Mouse (Mus musculus) stomach, embryonic 16.5 days (tissue): ENCODE results near the gene Fam172a. TPM values are rescaled to one million over a fixed set of nuclear protein-coding genes. Genes with fewer than 3 reads are reported as not detected.
A peak's percentile ranks its signal among the peaks of the same experiment; 100 is the strongest.

ENCODE experiments used
- ATAC-seq: fragments of 200-750 bp; cut with Nextera tagmentation; 2 replicates; pipeline ENCODE4 v1.8.0; 2017; ENCODE audit warnings: moderate number of reproducible peaks, moderate TSS enrichment; ENCODE audit not compliant: insufficient read depth, low FRiP score
- H3K27ac ChIP-seq: fragments of 300-500 bp; sonication (generic); 2 replicates; pipeline ENCODE4 v1.5.1; 2014; ENCODE audit warnings: low read length
- H3K27me3 ChIP-seq: fragments of 300-500 bp; sonication (generic); 2 replicates; pipeline ENCODE4 v1.6.1; 2014; ENCODE audit warnings: low read length, control low read depth, mixed read lengths; ENCODE audit not compliant: control insufficient read depth, insufficient read depth
- H3K36me3 ChIP-seq: fragments of 300-500 bp; sonication (generic); 2 replicates; pipeline ENCODE4 v1.6.1; 2014; ENCODE audit warnings: low read length; ENCODE audit not compliant: control insufficient read depth, insufficient read depth
- H3K4me1 ChIP-seq: fragments of 300-500 bp; sonication (generic); 2 replicates; pipeline ENCODE4 v1.6.1; 2014; ENCODE audit warnings: low read length, control low read depth, mixed read lengths; ENCODE audit not compliant: control insufficient read depth, insufficient read depth
- H3K4me2 ChIP-seq: fragments of 300-500 bp; sonication (generic); 2 replicates; pipeline ENCODE4 v1.6.1; 2014; ENCODE audit warnings: low read depth, low read length, mixed read lengths
- H3K4me3 ChIP-seq: fragments of 300-500 bp; sonication (generic); replicated peaks from 2 replicates; pipeline ENCODE4 v1.5.1; 2014; ENCODE audit warnings: mild to moderate bottlenecking, low read length
- H3K9ac ChIP-seq: fragments of 300-500 bp; sonication (generic); 2 replicates; pipeline ENCODE4 v1.6.1; 2014; ENCODE audit warnings: low read length
- H3K9me3 ChIP-seq: fragments of 300-500 bp; sonication (generic); replicated peaks from 2 replicates; pipeline ENCODE4 v1.6.1; 2016; ENCODE audit warnings: low read length, control low read depth; ENCODE audit not compliant: control insufficient read depth
- WGBS: fragments of 180-500 bp; shearing (Covaris S2); extraction: QIAGEN DNeasy Blood & Tissue Kit; methylation state at CpG from one replicate; pipeline ENCODE4 v1.1.7; 2014; 5-methylcytosine and 5-hydroxymethylcytosine counted together
- polyA plus RNA-seq: library from polyadenylated mRNA; unstranded; fragments of >200 nt; fragmentation: Nextera tagmentation; extraction: Ambion mirVana; gene quantifications from 2 replicates; pipeline ENCODE4 v1.2.1, GENCODE M21; 2015

Gene Fam172a
- polyA plus RNA-seq, 1 experiment from 2014 or later, result 25.6 TPM

- peak overlapping the region; percentile 59 for H3K9ac ChIP-seq
These were observed 508.4 kb downstream of the Fam172a start for GRCm38 (mm10) chr13:78210029-78210747.

GRCm38 (mm10) chr13:78210748-78211089 lies 508.9 kb downstream of the Fam172a start:
- Histone ChIP-seq H3K27ac (no peak overlapping the region), H3K9me3 (no peaks in the 10 kb centered on the region), H3K4me2 (peak overlapping the region; percentile 65), H3K27me3 (peaks cover 12% of the 10 kb centered on the region; the same call in 1 of the 2 replicates), H3K4me1 (peaks cover 6% of the 10 kb centered on the region; the same call in 1 of the 2 replicates), H3K9ac (peak overlapping the region; percentile 59; the same call in 1 of the 2 replicates), H3K36me3 (no peaks in the 10 kb centered on the region), H3K4me3 (peak overlapping the region; percentile 36)
- WGBS, result 24% methylated on average over 13 of the region's 13 CpGs
- peak; percentile 34; the same call in 1 of the 2 replicates for ATAC-seq

More at GRCm38 (mm10) chr13:78210029-78210747, 508.4 kb downstream of the Fam172a start:
- Histone ChIP-seq H3K9me3 (no peaks in the 10 kb centered on the region), H3K4me1 (peaks cover 6% of the 10 kb centered on the region; the same call in 1 of the 2 replicates), H3K36me3 (no peaks in the 10 kb centered on the region), H3K4me2 (peak overlapping the region; percentile 65), H3K4me3 (peak overlapping the region; percentile 36), H3K27me3 (peaks cover 12% of the 10 kb centered on the region; the same call in 1 of the 2 replicates), H3K27ac (no peak overlapping the region)
- peak; percentile 65; the same call in 1 of the 2 replicates for ATAC-seq
- 6% methylated on average over 38 of the region's 38 CpGs for WGBS

- no peak for ATAC-seq
- H3K27me3 ChIP-seq, result peaks cover 12% of the 10 kb centered on the region; the same call in 1 of the 2 replicates
- WGBS, result 39% methylated on average over 14 of the region's 14 CpGs
These were observed 509.6 kb downstream of the Fam172a start for GRCm38 (mm10) chr13:78211231-78212010.

DNA sequence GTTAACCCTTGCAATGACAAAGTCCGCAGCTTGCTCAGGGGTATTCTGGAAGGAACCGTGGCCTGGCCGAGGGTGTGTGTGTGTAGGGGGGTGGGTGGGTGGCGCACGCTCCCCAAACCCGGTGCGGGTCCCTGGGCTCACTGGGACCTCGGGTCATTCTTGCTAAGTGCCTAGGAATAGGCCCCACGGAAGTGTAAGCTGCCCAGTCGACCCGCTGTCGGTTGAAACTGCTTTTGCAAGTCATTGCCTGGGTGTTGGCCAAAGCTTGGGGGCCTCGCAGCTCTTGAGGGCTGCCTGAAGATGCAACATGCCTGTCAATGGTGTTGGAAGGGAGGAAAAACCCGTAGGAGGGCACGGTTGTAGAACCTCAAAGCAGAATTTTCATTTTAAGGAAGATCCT lies 510.3 kb downstream of the Fam172a start:
- WGBS, result 47% methylated on average over 15 of the region's 15 CpGs
- H3K4me1 ChIP-seq, result peaks cover 6% of the 10 kb centered on the region; the same call in 1 of the 2 replicates
- no peaks in the 10 kb centered on the region for H3K9me3 ChIP-seq
- no peak overlapping the region for H3K27ac ChIP-seq
- ATAC-seq, result no peak
- no peak overlapping the region for H3K9ac ChIP-seq
- no peak overlapping the region for H3K4me2 ChIP-seq
- H3K36me3 ChIP-seq, result no peaks in the 10 kb centered on the region
- peaks cover 10% of the 10 kb centered on the region; the same call in 1 of the 2 replicates for H3K27me3 ChIP-seq
- no peak overlapping the region for H3K4me3 ChIP-seq

More at GRCm38 (mm10) chr13:78211231-78212010, 509.6 kb downstream of the Fam172a start:
- H3K4me2 ChIP-seq, result no peak overlapping the region
- H3K9me3 ChIP-seq, result no peaks in the 10 kb centered on the region
- no peak overlapping the region for H3K4me3 ChIP-seq
- no peaks in the 10 kb centered on the region for H3K36me3 ChIP-seq
- H3K9ac ChIP-seq, result no peak overlapping the region
- H3K4me1 ChIP-seq, result peaks cover 6% of the 10 kb centered on the region; the same call in 1 of the 2 replicates
- no peak overlapping the region for H3K27ac ChIP-seq

DNA sequence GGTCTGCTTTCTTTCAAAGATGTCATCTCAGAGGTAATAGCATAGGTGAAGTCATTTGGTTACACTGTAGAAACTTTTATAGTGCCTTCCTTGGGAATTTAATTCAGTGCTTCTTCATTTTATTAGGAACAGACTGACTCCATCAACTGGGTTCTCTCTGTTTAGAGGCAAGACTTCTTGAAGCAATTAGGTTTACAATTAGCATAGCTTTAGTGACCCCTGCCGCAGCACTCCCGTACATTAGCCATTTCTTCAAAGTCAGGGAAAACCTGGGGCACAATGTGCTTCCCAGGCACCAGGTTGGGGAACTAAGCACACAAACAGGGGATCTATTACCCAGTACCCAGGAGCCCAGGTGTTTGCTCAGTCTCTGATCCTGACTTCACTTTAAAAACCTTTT lies 511.3 kb downstream of the Fam172a start:
- Histone ChIP-seq H3K4me3 (no peak overlapping the region), H3K36me3 (no peaks in the 10 kb centered on the region), H3K4me2 (no peak overlapping the region), H3K4me1 (peaks cover 6% of the 10 kb centered on the region; the same call in 1 of the 2 replicates), H3K27me3 (peaks cover 8% of the 10 kb centered on the region; the same call in 1 of the 2 replicates), H3K9ac (no peak overlapping the region), H3K9me3 (no peaks in the 10 kb centered on the region), H3K27ac (no peak overlapping the region)
- no peak for ATAC-seq
- WGBS, result 39% methylated on average over 2 of the region's 2 CpGs

- no peaks in the 10 kb centered on the region for H3K9me3 ChIP-seq
- H3K4me2 ChIP-seq, result no peak overlapping the region
- no peaks in the 10 kb centered on the region for H3K36me3 ChIP-seq
- H3K27me3 ChIP-seq, result peaks cover 8% of the 10 kb centered on the region; the same call in 1 of the 2 replicates
- H3K4me1 ChIP-seq, result peaks cover 6% of the 10 kb centered on the region; the same call in 1 of the 2 replicates
- H3K27ac ChIP-seq, result no peak overlapping the region
- no peak overlapping the region for H3K4me3 ChIP-seq
- 36% methylated on average over 2 of the region's 2 CpGs for WGBS
- no peak overlapping the region for H3K9ac ChIP-seq
- ATAC-seq, result no peak
These were observed 513.4 kb downstream of the Fam172a start for GRCm38 (mm10) chr13:78215223-78215622.
